Mouse (Mus musculus): ENCODE measurements at regions not wholly inside any gene's neighbourhood (a gene's known extent, or its start where the extent isn't known, plus 50 kb on each side); places are given as distances from the start of the nearest gene placed in this dataset.
A peak's percentile ranks its signal among the peaks of the same experiment; 100 is the strongest.

GRCm38 (mm10) chr11:18821384-18821783, 197.4 kb downstream of the Meis1 start:
- peak; percentile 11 for DNase-seq

GRCm38 (mm10) chr11:18814110-18814509, 204.7 kb downstream of the Meis1 start:
- no peak for DNase-seq

- no peak for DNase-seq
Measured at GRCm38 (mm10) chr11:18767479-18767878, 251.3 kb downstream of the Meis1 start.

GRCm38 (mm10) chr11:18766458-18767016, 252.2 kb downstream of the Meis1 start:
- no peak for DNase-seq

- DNase-seq, result no peak
Measured at GRCm38 (mm10) chr11:18758591-18759074, 260.2 kb downstream of the Meis1 start.

GRCm38 (mm10) chr11:18756576-18756975, 262.2 kb downstream of the Meis1 start:
- DNase-seq, result no peak

- DNase-seq, result no peak
Measured at GRCm38 (mm10) chr11:18754732-18755525, 263.9 kb downstream of the Meis1 start.

- DNase-seq, result no peak
Measured at GRCm38 (mm10) chr11:18753856-18754255, 264.9 kb downstream of the Meis1 start.

GRCm38 (mm10) chr11:18753246-18753645, 265.5 kb downstream of the Meis1 start:
- DNase-seq, result no peak

GRCm38 (mm10) chr11:18752512-18752911, 266.3 kb downstream of the Meis1 start:
- DNase-seq, result no peak

GRCm38 (mm10) chr11:18750911-18751841, 267.6 kb downstream of the Meis1 start:
- no peak for DNase-seq

- no peak for DNase-seq
Measured at GRCm38 (mm10) chr11:18750080-18750375, 268.8 kb downstream of the Meis1 start.

- no peak for DNase-seq
Measured at GRCm38 (mm10) chr11:18749265-18750079, 269.3 kb downstream of the Meis1 start.

- DNase-seq, result no peak
Measured at GRCm38 (mm10) chr11:18747871-18748461, 270.8 kb downstream of the Meis1 start.

- DNase-seq, result no peak
Measured at GRCm38 (mm10) chr11:18747361-18747760, 271.4 kb downstream of the Meis1 start.

GRCm38 (mm10) chr11:18746486-18746885, 272.3 kb downstream of the Meis1 start:
- DNase-seq, result no peak

GRCm38 (mm10) chr11:18745840-18746239, 272.9 kb downstream of the Meis1 start:
- peak; percentile 13 for DNase-seq

- DNase-seq, result no peak
Measured at GRCm38 (mm10) chr11:18734904-18735664, 283.7 kb downstream of the Meis1 start.

GRCm38 (mm10) chr11:18734075-18734474, 284.7 kb downstream of the Meis1 start:
- DNase-seq, result no peak

- DNase-seq, result no peak
Measured at GRCm38 (mm10) chr11:18729742-18730141, 289.0 kb downstream of the Meis1 start.

GRCm38 (mm10) chr11:18722770-18723169, 296.0 kb downstream of the Meis1 start:
- no peak for DNase-seq

- no peak for DNase-seq
Measured at GRCm38 (mm10) chr11:18715851-18716126, 303.0 kb downstream of the Meis1 start.

All from kidney, adult 11 months (tissue).